Mouse (Mus musculus) embryonic facial prominence, embryonic 15.5 days (tissue): ENCODE results near the gene Gm9747. TPM values are rescaled to one million over a fixed set of nuclear protein-coding genes. Genes with fewer than 3 reads are reported as not detected.

Source experiments
- ATAC-seq: fragments of 200-750 bp; cut with Nextera tagmentation; 2 replicates; pipeline ENCODE4 v1.8.0; 2017; ENCODE audit warnings: low read depth, moderate TSS enrichment; ENCODE audit not compliant: insufficient number of reproducible peaks, low FRiP score, low TSS enrichment
- H3K27ac ChIP-seq: fragments of 300-500 bp; sonication (generic); replicated peaks from 2 replicates; pipeline ENCODE4 v1.5.1; 2015; ENCODE audit warnings: mild to moderate bottlenecking, inconsistent platforms
- H3K27me3 ChIP-seq: fragments of 300-500 bp; sonication (generic); 2 replicates; pipeline ENCODE4 v1.6.1; 2015; ENCODE audit warnings: inconsistent platforms
- H3K36me3 ChIP-seq: fragments of 300-500 bp; sonication (generic); 2 replicates; pipeline ENCODE4 v1.6.1; 2015; ENCODE audit warnings: mild to moderate bottlenecking, inconsistent platforms
- H3K4me1 ChIP-seq: fragments of 300-500 bp; sonication (generic); 2 replicates; pipeline ENCODE4 v1.6.1; 2015; ENCODE audit warnings: inconsistent platforms
- H3K4me2 ChIP-seq: fragments of 300-500 bp; sonication (generic); replicated peaks from 2 replicates; pipeline ENCODE4 v1.6.1; 2015; ENCODE audit warnings: mild to moderate bottlenecking, inconsistent platforms
- H3K4me3 ChIP-seq: fragments of 300-500 bp; sonication (generic); replicated peaks from 2 replicates; pipeline ENCODE4 v1.5.1; 2015; ENCODE audit warnings: mild to moderate bottlenecking, inconsistent platforms
- H3K9ac ChIP-seq: fragments of 300-500 bp; sonication (generic); 2 replicates; pipeline ENCODE4 v1.6.1; 2015; ENCODE audit warnings: inconsistent platforms
- H3K9me3 ChIP-seq: fragments of 300-500 bp; sonication (generic); replicated peaks from 2 replicates; pipeline ENCODE4 v1.6.1; 2016; ENCODE audit warnings: inconsistent platforms
- WGBS: fragments of 180-500 bp; shearing (Covaris S2); methylation state at CpG from one replicate; pipeline ENCODE4 v1.1.7; 2015; 5-methylcytosine and 5-hydroxymethylcytosine counted together
- polyA plus RNA-seq: library from polyadenylated mRNA; unstranded; fragments of >200 nt; fragmentation: Nextera tagmentation; extraction: Ambion mirVana; gene quantifications from 2 replicates; pipeline ENCODE4 v1.2.1, GENCODE M21; 2015

The Gm9747 gene
- polyA plus RNA-seq, 1 experiment from 2014 or later, result 34.4 TPM

- no peak overlapping the region for H3K27ac ChIP-seq
These were observed 4.1 kb upstream of the Gm9747 start for GRCm38 (mm10) chr1:82228841-82229240.

GRCm38 (mm10) chr1:82234616-82235015 lies 1.7 kb downstream of the Gm9747 start:
- H3K4me1 ChIP-seq, result no peaks in the 10 kb centered on the region
- H3K27me3 ChIP-seq, result no peaks in the 10 kb centered on the region
- ATAC-seq, result no peak
- peaks cover 28% of the 10 kb centered on the region; the same call in 1 of the 2 replicates for H3K36me3 ChIP-seq
- H3K9me3 ChIP-seq, result no peaks in the 10 kb centered on the region
- H3K4me3 ChIP-seq, result no peak overlapping the region
- no peak overlapping the region for H3K9ac ChIP-seq
- WGBS, result 90% methylated on average over 3 of the region's 3 CpGs
- H3K27ac ChIP-seq, result no peak overlapping the region
- no peak overlapping the region for H3K4me2 ChIP-seq

More at GRCm38 (mm10) chr1:82228841-82229240, 4.1 kb upstream of the Gm9747 start:
- peaks cover 10% of the 10 kb centered on the region; the same call in 1 of the 2 replicates for H3K36me3 ChIP-seq
- H3K27me3 ChIP-seq, result no peaks in the 10 kb centered on the region
- H3K4me2 ChIP-seq, result no peak overlapping the region
- no peak for ATAC-seq
- no peak overlapping the region for H3K9ac ChIP-seq
- no peak overlapping the region for H3K4me3 ChIP-seq
- no peaks in the 10 kb centered on the region for H3K9me3 ChIP-seq
- H3K4me1 ChIP-seq, result no peaks in the 10 kb centered on the region

DNA sequence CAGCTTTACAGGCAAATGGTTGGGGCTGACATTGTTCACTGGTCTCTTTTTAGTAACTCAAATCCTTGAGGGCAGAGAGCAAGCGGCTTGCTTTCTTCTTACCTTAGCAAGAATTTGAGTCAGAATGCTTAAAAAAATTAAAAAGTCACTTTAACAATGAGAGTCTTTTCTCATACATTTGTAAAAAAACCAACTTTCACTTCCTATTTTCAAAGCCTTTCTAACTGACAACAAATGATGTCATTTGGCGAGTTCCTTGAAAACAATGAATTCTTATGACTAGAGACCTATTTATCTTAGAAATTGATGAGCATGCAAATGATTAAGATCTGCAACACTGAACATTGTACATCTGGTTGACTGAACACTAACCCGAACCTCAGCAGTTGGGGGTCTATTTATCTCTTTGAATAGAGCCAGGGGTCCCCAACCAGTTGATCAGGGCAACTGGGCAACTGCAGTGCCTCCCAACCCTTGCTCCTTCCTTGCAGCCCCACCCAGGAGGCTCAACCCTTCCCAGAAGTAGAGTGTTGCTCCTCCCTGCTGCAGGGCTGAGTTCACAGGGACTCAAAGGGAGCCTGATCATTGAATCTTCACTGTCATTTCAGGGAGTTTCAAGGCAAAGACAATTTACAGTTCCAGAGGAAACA lies 2.7 kb downstream of the Gm9747 start:
- Histone ChIP-seq H3K27me3 (no peaks in the 10 kb centered on the region), H3K4me3 (no peak overlapping the region), H3K4me1 (no peaks in the 10 kb centered on the region), H3K4me2 (no peak overlapping the region), H3K36me3 (peaks cover 28% of the 10 kb centered on the region; the same call in 1 of the 2 replicates), H3K27ac (no peak overlapping the region), H3K9ac (no peak overlapping the region), H3K9me3 (no peaks in the 10 kb centered on the region)
- ATAC-seq, result no peak
- WGBS, result 82% methylated on average over 3 of the region's 3 CpGs

DNA sequence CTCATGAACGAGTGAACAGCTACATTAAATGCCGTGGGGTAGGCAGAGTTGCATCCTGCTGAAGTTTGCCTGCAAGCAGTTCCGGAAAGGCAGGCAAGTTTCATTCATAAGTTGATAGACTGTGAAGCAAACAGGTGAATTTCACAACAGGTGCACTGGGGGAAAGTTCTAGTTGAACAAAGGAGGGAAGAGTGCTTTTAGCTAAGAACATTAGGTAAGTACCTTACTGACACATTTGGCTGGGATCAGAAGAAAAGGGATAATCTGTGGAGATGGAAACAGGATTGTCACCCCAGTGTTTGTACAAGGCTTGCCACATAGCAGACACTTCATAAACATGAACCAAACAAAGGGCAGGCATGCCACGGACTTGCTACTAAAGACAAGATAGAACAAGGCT lies 5.3 kb downstream of the Gm9747 start:
- no peak for ATAC-seq

DNA sequence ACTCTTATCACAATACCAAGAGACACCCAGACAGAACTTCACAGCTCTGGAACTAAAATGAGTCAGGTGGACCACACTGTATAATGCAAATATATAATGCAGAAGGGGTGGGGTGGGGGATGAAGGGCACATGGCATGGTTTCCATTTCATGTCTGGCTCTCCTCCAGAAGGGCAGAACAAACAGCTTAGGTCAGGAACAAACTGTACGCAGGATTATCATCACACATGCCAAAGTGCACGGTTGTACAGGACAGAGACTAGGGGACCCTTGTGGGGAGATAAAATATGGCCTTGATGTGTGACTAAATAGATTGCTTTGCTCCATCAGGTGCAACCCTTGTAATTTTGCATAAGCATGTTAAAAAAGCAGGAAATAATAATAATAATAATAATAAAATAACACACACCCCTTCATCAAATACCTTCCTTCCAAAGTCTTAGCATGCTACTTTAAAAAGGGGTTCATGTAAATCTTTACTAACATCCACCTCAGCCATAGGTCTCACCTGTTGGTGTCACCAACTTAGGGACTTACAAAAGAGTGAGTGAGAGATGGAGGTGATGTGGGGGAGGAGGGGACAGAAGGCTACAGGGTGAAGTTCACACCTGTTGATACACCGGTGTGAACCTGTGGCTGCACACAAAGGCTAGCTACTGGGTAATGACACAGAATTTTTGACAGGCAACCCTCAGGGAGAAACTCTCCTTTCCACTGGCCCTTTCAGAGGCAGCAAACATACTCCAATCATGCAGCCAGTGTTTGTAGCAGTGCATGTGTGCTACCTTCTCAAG lies 6.7 kb downstream of the Gm9747 start:
- 49% methylated on average over 3 of the region's 3 CpGs for WGBS
- no peak for ATAC-seq
- no peak overlapping the region for H3K9ac ChIP-seq
- H3K9me3 ChIP-seq, result no peaks in the 10 kb centered on the region
- H3K4me1 ChIP-seq, result no peaks in the 10 kb centered on the region
- no peak overlapping the region for H3K4me2 ChIP-seq
- no peak overlapping the region for H3K27ac ChIP-seq
- H3K36me3 ChIP-seq, result peaks cover 12% of the 10 kb centered on the region; the same call in 1 of the 2 replicates
- H3K27me3 ChIP-seq, result no peaks in the 10 kb centered on the region
- H3K4me3 ChIP-seq, result no peak overlapping the region

More for the DNA sequence above, 5.3 kb downstream of the Gm9747 start:
- Histone ChIP-seq H3K9me3 (no peaks in the 10 kb centered on the region), H3K4me2 (no peak overlapping the region), H3K27ac (no peak overlapping the region), H3K36me3 (peaks cover 22% of the 10 kb centered on the region; the same call in 1 of the 2 replicates), H3K27me3 (no peaks in the 10 kb centered on the region), H3K9ac (no peak overlapping the region), H3K4me1 (no peaks in the 10 kb centered on the region), H3K4me3 (no peak overlapping the region)
- 56% methylated on average over 4 of the region's 4 CpGs for WGBS

DNA sequence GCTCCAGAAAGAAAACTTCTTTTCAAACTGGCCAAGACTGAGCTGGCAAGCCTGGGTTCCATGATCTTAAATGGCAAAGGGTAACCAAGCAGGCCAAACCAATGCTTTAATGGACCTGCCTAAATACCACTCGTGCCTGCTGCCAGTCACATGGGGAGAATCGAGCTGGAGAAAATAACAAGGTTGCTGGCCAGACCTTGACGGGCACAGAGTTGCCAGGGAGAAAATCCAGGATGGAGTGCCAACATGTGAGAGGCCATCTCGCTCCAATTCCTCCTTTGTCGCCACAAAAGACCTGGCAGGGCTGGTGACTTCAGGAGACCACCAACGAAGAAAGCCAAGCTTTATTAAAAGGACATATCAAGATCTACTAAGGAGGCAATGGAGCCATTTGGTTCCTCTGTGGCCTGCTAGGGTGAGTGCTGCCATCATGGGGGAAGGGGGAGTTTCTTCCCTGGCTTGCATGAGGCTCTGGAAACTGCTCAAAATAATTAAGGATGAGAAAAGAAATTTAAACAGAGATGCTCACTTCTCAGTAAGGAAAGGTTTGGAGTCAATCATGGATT lies 10.4 kb downstream of the Gm9747 start:
- H3K27ac ChIP-seq, result no peak overlapping the region
- no peaks in the 10 kb centered on the region for H3K9me3 ChIP-seq
- H3K4me2 ChIP-seq, result no peak overlapping the region
- ATAC-seq, result no peak
- no peaks in the 10 kb centered on the region for H3K36me3 ChIP-seq
- no peak overlapping the region for H3K4me3 ChIP-seq
- no peaks in the 10 kb centered on the region for H3K27me3 ChIP-seq
- no peak overlapping the region for H3K9ac ChIP-seq
- H3K4me1 ChIP-seq, result peaks cover 9% of the 10 kb centered on the region
- WGBS, result 80% methylated on average over 6 of the region's 6 CpGs

GRCm38 (mm10) chr1:82245002-82245401 lies 12.1 kb downstream of the Gm9747 start:
- Histone ChIP-seq H3K36me3 (no peaks in the 10 kb centered on the region), H3K9me3 (no peaks in the 10 kb centered on the region), H3K9ac (no peak overlapping the region), H3K27ac (no peak overlapping the region), H3K27me3 (no peaks in the 10 kb centered on the region), H3K4me2 (no peak overlapping the region), H3K4me1 (peaks cover 9% of the 10 kb centered on the region), H3K4me3 (no peak overlapping the region)
- ATAC-seq, result no peak
- 46% methylated on average over 5 of the region's 5 CpGs for WGBS

DNA sequence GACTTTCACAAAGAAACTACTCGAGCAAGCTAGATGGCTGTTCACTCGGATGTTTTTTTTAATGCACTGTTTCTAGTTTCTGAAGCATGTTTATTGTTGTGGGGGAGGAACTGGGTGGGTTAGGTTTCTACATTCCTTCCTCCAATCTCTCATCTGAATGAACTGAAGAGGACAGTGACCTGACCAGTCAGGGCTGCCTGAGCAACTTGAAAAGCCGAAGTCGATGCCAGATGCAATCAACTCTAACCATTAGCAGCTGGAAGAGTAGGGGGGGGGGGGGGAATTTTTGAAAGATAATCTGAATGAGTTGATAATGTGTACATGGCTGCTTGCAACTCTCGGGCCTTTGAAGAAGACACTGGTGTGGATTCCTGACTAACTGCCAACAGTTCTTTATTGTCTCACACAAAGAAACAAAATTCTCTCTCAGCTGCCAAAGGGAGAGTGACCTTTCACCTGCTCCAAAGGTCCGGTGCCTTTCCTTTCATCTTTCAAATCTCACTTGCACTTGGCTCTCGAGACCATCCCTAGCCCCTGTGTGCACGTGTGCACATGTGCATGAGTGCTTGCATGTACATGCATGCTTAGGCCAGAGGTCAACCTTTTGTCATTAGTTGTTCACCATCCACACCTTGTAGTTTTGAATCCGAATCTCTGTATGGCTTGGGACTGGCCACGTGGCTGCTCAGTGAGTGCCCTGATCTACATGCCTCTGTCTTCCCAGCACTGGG lies 14.5 kb downstream of the Gm9747 start:
- WGBS, result 36% methylated on average over 10 of the region's 10 CpGs
- Histone ChIP-seq H3K9me3 (no peaks in the 10 kb centered on the region), H3K36me3 (no peaks in the 10 kb centered on the region), H3K9ac (no peak overlapping the region), H3K27me3 (no peaks in the 10 kb centered on the region), H3K4me2 (no peak overlapping the region), H3K4me3 (no peak overlapping the region), H3K4me1 (peaks cover 9% of the 10 kb centered on the region), H3K27ac (peak overlapping the region; percentile 44; the same call in 1 of the 2 replicates)
- no peak for ATAC-seq

DNA sequence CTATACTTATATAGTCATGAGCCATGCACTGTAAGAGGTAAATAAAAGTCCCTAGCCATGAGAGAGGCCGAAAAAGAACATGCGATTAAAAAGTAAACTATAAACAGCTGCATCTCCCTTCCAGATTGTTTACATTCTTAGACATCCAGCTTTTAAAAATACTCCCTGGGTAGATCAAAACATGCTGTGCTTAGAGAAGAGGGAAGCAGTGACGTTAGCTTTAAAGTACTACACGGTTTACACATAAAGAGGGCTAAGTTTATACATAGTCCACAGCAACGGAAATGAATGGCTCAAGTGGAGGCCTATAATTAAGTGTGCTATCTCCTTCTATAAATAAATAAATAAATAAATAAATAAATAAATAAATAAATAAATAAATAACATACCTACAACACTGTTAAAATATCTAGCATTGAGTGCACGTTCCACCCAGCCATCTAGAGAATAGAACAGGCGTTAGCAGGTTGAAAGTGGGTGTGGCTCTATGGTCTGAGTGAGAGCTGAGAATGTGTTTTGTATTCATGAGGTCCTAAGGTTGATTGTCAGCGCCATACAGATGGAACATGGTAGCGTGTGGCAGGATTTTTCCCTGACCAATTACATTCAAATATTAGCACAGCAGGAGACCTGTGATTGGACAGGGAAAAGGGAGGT lies 21.0 kb downstream of the Gm9747 start:
- 50% methylated on average over 9 of the region's 9 CpGs for WGBS
- Histone ChIP-seq H3K27me3 (no peaks in the 10 kb centered on the region), H3K4me3 (no peak overlapping the region), H3K9me3 (no peaks in the 10 kb centered on the region), H3K9ac (no peak overlapping the region), H3K4me1 (peaks cover 21% of the 10 kb centered on the region), H3K36me3 (no peaks in the 10 kb centered on the region), H3K4me2 (no peak overlapping the region), H3K27ac (0 out of 2 replicates have a peak overlapping the region, but pooled peaks have one; percentile 58)
- peak; percentile 58; the same call in 1 of the 2 replicates for ATAC-seq

GRCm38 (mm10) chr1:82257457-82257856 lies 24.5 kb downstream of the Gm9747 start:
- no peaks in the 10 kb centered on the region for H3K9me3 ChIP-seq
- no peak overlapping the region for H3K9ac ChIP-seq
- H3K4me1 ChIP-seq, result peaks cover 33% of the 10 kb centered on the region
- no peak overlapping the region for H3K4me3 ChIP-seq
- H3K27ac ChIP-seq, result 0 out of 2 replicates have a peak overlapping the region, but pooled peaks have one; percentile 12
- peaks cover 4% of the 10 kb centered on the region; the same call in 1 of the 2 replicates for H3K36me3 ChIP-seq
- H3K27me3 ChIP-seq, result no peaks in the 10 kb centered on the region
- no peak overlapping the region for H3K4me2 ChIP-seq
- no peak for ATAC-seq
- 27% methylated on average over 5 of the region's 5 CpGs for WGBS
